Mouse (Mus musculus) monocyte, adult 5-6 weeks (primary cell): ENCODE data around the gene Zfp768. TPM values are rescaled to one million over a fixed set of nuclear protein-coding genes. Genes with fewer than 3 reads are reported as not detected.
"Not testable (repeated sequence)": the region's sequence is repeated elsewhere in the genome, so short reads cannot be mapped to it uniquely, and the experiment has no call there.

Experiments
- ATAC-seq: fragments of 153-309, 156-312 bp; replicated peaks from 2 replicates; pipeline ENCODE4 v1.8.0; 2017; ENCODE audit warnings: mild to moderate bottlenecking; ENCODE audit not compliant: low TSS enrichment, insufficient number of reproducible peaks, severe bottlenecking, poor library complexity, low FRiP score
- total RNA-seq: library from RNA; stranded (forward); fragments of 200-1000, 200-491, 200-594 nt; gene quantifications from 3 replicates; pipeline ENCODE4 v1.2.3, GENCODE M21; 2017

Zfp768 gene
- total RNA-seq, result 1.8 to 3.4 TPM (median 2.9 TPM) in 3 replicates

- ATAC-seq, result peak; percentile 78
Observed at GRCm38 (mm10) chr7:127345512-127346325, at the start of gene Zfp768. Gene Zfp768, minus strand, starts transcription at chr7:127345589.

- no peak for ATAC-seq
Observed at GRCm38 (mm10) chr7:127393944-127394333, 48.5 kb upstream of the Zfp768 start.

- peak; percentile 99 for ATAC-seq
Observed at GRCm38 (mm10) chr7:127393157-127393943, 48.0 kb upstream of the Zfp768 start, which contains the start of gene E430018J23Rik. Gene E430018J23Rik, minus strand, starts transcription at chr7:127393629.

- ATAC-seq, result peak; percentile 33; the same call in 1 of the 2 replicates
Observed at GRCm38 (mm10) chr7:127392251-127392824, 46.9 kb upstream of the Zfp768 start.

- ATAC-seq, result no peak
Observed at GRCm38 (mm10) chr7:127391538-127391937, 46.1 kb upstream of the Zfp768 start.

GRCm38 (mm10) chr7:127390306-127390705 lies 44.9 kb upstream of the Zfp768 start:
- ATAC-seq, result no peak

- not testable (repeated sequence) for ATAC-seq
Observed at GRCm38 (mm10) chr7:127388201-127388600, 42.8 kb upstream of the Zfp768 start.

- ATAC-seq, result peak; percentile 90
Observed at GRCm38 (mm10) chr7:127386641-127387392, 41.4 kb upstream of the Zfp768 start, which contains the start of gene 9130019O22Rik. Gene 9130019O22Rik, minus strand, starts transcription at chr7:127387166.

GRCm38 (mm10) chr7:127385560-127385959 lies 40.2 kb upstream of the Zfp768 start:
- not testable (repeated sequence) for ATAC-seq

- no peak for ATAC-seq
Observed at GRCm38 (mm10) chr7:127378310-127378921, 33.0 kb upstream of the Zfp768 start.

GRCm38 (mm10) chr7:127375271-127376245 lies 30.2 kb upstream of the Zfp768 start, which contains the start of gene Zfp747:
Gene Zfp747, minus strand, starts transcription at chr7:127376050.
- peak; percentile 98 for ATAC-seq

- not testable (repeated sequence) for ATAC-seq
Observed at GRCm38 (mm10) chr7:127371870-127372269, 26.5 kb upstream of the Zfp768 start.

GRCm38 (mm10) chr7:127371213-127371612 lies 25.8 kb upstream of the Zfp768 start:
- ATAC-seq, result no peak

GRCm38 (mm10) chr7:127366249-127366648 lies 20.9 kb upstream of the Zfp768 start:
- ATAC-seq, result no peak

GRCm38 (mm10) chr7:127364166-127364565 lies 18.8 kb upstream of the Zfp768 start:
- no peak for ATAC-seq

GRCm38 (mm10) chr7:127363475-127363921 lies 18.1 kb upstream of the Zfp768 start:
- ATAC-seq, result no peak

GRCm38 (mm10) chr7:127362418-127362817 lies 17.0 kb upstream of the Zfp768 start:
- peak; percentile 77 for ATAC-seq
